Comparison of ENCODE assay signal across 8 mouse cellular contexts in the genomic region with DNA sequence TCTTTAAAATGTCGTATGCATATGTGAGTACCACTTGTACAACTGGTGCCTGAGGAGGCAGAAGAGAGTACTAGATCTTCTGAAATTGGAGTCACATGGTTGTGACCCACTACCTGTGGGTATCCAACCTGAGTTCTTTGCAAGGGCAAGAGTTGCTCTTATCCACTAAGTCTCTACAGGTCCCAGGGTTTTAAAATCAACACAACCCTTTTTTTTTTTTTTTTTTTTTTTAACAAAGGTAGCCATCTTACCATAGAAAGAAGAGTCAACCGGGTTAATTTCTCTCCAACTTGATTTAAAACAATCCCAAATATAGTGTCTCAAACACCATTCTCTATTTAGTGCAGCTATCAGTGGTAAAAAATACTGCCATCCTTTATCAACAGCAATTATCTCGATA. TPM values are rescaled to one million over a fixed set of nuclear protein-coding genes. Genes with fewer than 3 reads are reported as not detected.
DNase-seq lines count a peak whose midpoint lies in the region; ATAC-seq lines count a peak whose summit lies in the region.
"Had no signal": no experiment of that assay in that cellular context is flagged by ENCODE, and none has a peak within 500 bp of the region (broad histone marks: within the 10 kb centered on the region; RNA-seq: fewer than 3 reads in every experiment).

No protein-coding gene starts in this region.

- H3K9ac ChIP-seq in liver, embryonic 11.5 days (ENCODE audit: low read depth, low read length), result no peak overlapping the region
- H3K9ac ChIP-seq in forebrain, embryonic 16.5 days (replicated peaks; ENCODE audit: low read depth, low read length), result no peak overlapping the region
- no peak overlapping the region for H3K9ac ChIP-seq in limb, embryonic 12.5 days (replicated peaks)
- H3K9ac ChIP-seq in neural tube, embryonic 15.5 days (replicated peaks), result no peak overlapping the region

- peaks cover 6% of the 10 kb centered on the region for H3K4me1 ChIP-seq in liver, embryonic 11.5 days (replicated peaks; ENCODE audit: control insufficient read depth, insufficient read depth, low read length)
- H3K4me1 ChIP-seq in forebrain, embryonic 16.5 days (replicated peaks; ENCODE audit: control insufficient read depth, insufficient read depth, low read length), result peaks cover 6% of the 10 kb centered on the region
- H3K4me1 ChIP-seq in limb, embryonic 12.5 days (replicated peaks), result peaks cover 5% of the 10 kb centered on the region
- H3K4me1 ChIP-seq in neural tube, embryonic 15.5 days, result peaks cover 8% of the 10 kb centered on the region

- H3K4me2 ChIP-seq in liver, embryonic 11.5 days, result no peak overlapping the region; the same call in 1 of the 2 replicates
- no peak overlapping the region; the same call in 1 of the 2 replicates for H3K4me2 ChIP-seq in forebrain, embryonic 16.5 days (ENCODE audit: low read length)
- peak overlapping the region; percentile 71; the same call in 1 of the 2 replicates for H3K4me2 ChIP-seq in limb, embryonic 12.5 days
- peak overlapping the region; percentile 88 for H3K4me2 ChIP-seq in neural tube, embryonic 15.5 days

- H3K4me3 ChIP-seq in liver, embryonic 11.5 days (ENCODE audit: low read depth, low read length), result peak overlapping the region; percentile 69
- H3K4me3 ChIP-seq in forebrain, embryonic 16.5 days (replicated peaks; ENCODE audit: low read length), result peak overlapping the region; percentile 51
- peak overlapping the region; percentile 63 for H3K4me3 ChIP-seq in limb, embryonic 12.5 days (replicated peaks)
- H3K4me3 ChIP-seq in neural tube, embryonic 15.5 days (replicated peaks), result peak overlapping the region; percentile 74

- H3K27me3 ChIP-seq in liver, embryonic 11.5 days (replicated peaks; ENCODE audit: control insufficient read depth, insufficient read depth, low read length), result no peaks in the 10 kb centered on the region
- H3K27me3 ChIP-seq in forebrain, embryonic 16.5 days (replicated peaks; ENCODE audit: control insufficient read depth, insufficient read depth, low read length), result no peaks in the 10 kb centered on the region
- H3K27me3 ChIP-seq in limb, embryonic 12.5 days, result peaks cover 10% of the 10 kb centered on the region; the same call in 1 of the 2 replicates
- no peaks in the 10 kb centered on the region for H3K27me3 ChIP-seq in neural tube, embryonic 15.5 days (replicated peaks)

- H3K9me3 ChIP-seq in liver, embryonic 11.5 days (ENCODE audit: control insufficient read depth, low read length), result no peaks in the 10 kb centered on the region
- no peaks in the 10 kb centered on the region for H3K9me3 ChIP-seq in forebrain, embryonic 16.5 days (ENCODE audit: control insufficient read depth, low read length)
- H3K9me3 ChIP-seq in limb, embryonic 12.5 days, result no peaks in the 10 kb centered on the region
- H3K9me3 ChIP-seq in neural tube, embryonic 15.5 days (replicated peaks), result no peaks in the 10 kb centered on the region

- no peak overlapping the region for H3K27ac ChIP-seq in liver, embryonic 11.5 days (ENCODE audit: low read depth, low read length)
- no peak overlapping the region for H3K27ac ChIP-seq in forebrain, embryonic 16.5 days (ENCODE audit: low read length)
- H3K27ac ChIP-seq in limb, embryonic 12.5 days, result peak overlapping the region; percentile 86; the same call in 1 of the 2 replicates
- 0 out of 2 replicates have a peak overlapping the region, but pooled peaks have one; percentile 87 for H3K27ac ChIP-seq in neural tube, embryonic 15.5 days (replicated peaks)

- WGBS in liver, embryonic 11.5 days, result 67% methylated on average over 3 of the region's 3 CpGs
- whole genome bisulfite sequencing in forebrain, embryonic 16.5 days, result 75% methylated on average over 3 of the region's 3 CpGs
- 73% methylated on average over 3 of the region's 3 CpGs for WGBS in limb, embryonic 12.5 days
- 76% methylated on average over 3 of the region's 3 CpGs for WGBS in neural tube, embryonic 15.5 days

- H3K36me3 ChIP-seq in liver, embryonic 11.5 days (ENCODE audit: control insufficient read depth, insufficient read depth, low read length), result no peaks in the 10 kb centered on the region
- no peaks in the 10 kb centered on the region for H3K36me3 ChIP-seq in forebrain, embryonic 16.5 days (ENCODE audit: control insufficient read depth, insufficient read depth)
- no peaks in the 10 kb centered on the region for H3K36me3 ChIP-seq in limb, embryonic 12.5 days
- no peaks in the 10 kb centered on the region for H3K36me3 ChIP-seq in neural tube, embryonic 15.5 days

- no peak for DNase-seq in liver, embryonic 11.5 days (ENCODE audit: low spot score)
- no peak for DNase-seq in liver
- no peak for DNase-seq in layer of hippocampus, postnatal 10 days (ENCODE audit: low spot score in 2 of 2)
- DNase-seq in urinary bladder, postnatal 10 days (ENCODE audit: low spot score), result no peak

- ATAC-seq in liver, embryonic 11.5 days (replicated peaks; ENCODE audit: low FRiP score), result no peak
- ATAC-seq in forebrain, embryonic 16.5 days, result no peak
- ATAC-seq in limb, embryonic 12.5 days (ENCODE audit: insufficient number of reproducible peaks, insufficient read depth, low FRiP score, low TSS enrichment, low read depth), result 0 out of 2 replicates have a peak, but pooled peaks have one; percentile 12
- ATAC-seq in neural tube, embryonic 15.5 days (ENCODE audit: low FRiP score), result peak; percentile 6; the same call in 1 of the 2 replicates

RNA-seq across cellular contexts. Expression of a gene that starts 0.5 kb away (rescaled TPM):
- polyA plus RNA-seq in liver, embryonic 11.5 days (2014; fragmentation: Nextera tagmentation; extraction: Ambion mirVana), result 8.1 and 8.5 TPM in 2 replicates
- 5.2 and 5.6 TPM in 2 replicates for polyA plus RNA-seq in forebrain, embryonic 16.5 days (2015; fragmentation: Nextera tagmentation; extraction: Ambion mirVana)
- polyA plus RNA-seq in limb, embryonic 12.5 days (2016; fragmentation: Nextera tagmentation; extraction: Ambion mirVana), result 8.6 and 10.1 TPM in 2 replicates
- 2.9 and 3.9 TPM in 2 replicates for polyA plus RNA-seq in neural tube, embryonic 15.5 days (2015; fragmentation: Nextera tagmentation; extraction: Ambion mirVana)
- total RNA-seq in layer of hippocampus, postnatal 10 days (2021), result 1 to 10 TPM; 3.6 to 3.7 TPM

RNA-seq across cellular contexts. Expression of a gene that starts 40.2 kb away (rescaled TPM):
- not detected in 2 replicates for polyA plus RNA-seq in liver, embryonic 11.5 days (2014; fragmentation: Nextera tagmentation; extraction: Ambion mirVana)
- not detected in 2 replicates for polyA plus RNA-seq in forebrain, embryonic 16.5 days (2015; fragmentation: Nextera tagmentation; extraction: Ambion mirVana)
- 0.24 TPM in 1 of 2 replicates, not detected in the other for polyA plus RNA-seq in limb, embryonic 12.5 days (2016; fragmentation: Nextera tagmentation; extraction: Ambion mirVana)
- polyA plus RNA-seq in neural tube, embryonic 15.5 days (2015; fragmentation: Nextera tagmentation; extraction: Ambion mirVana), result not detected in 2 replicates
- not detected for total RNA-seq in layer of hippocampus, postnatal 10 days (2021)
- total RNA-seq: gastrocnemius, postnatal 4 days had no signal

RNA-seq across cellular contexts. Expression of a gene that starts 55.1 kb away (rescaled TPM):
- 3.9 and 4.4 TPM in 2 replicates for polyA plus RNA-seq in liver, embryonic 11.5 days (2014; fragmentation: Nextera tagmentation; extraction: Ambion mirVana)
- 2.8 and 6.0 TPM in 2 replicates for polyA plus RNA-seq in forebrain, embryonic 16.5 days (2015; fragmentation: Nextera tagmentation; extraction: Ambion mirVana)
- polyA plus RNA-seq in limb, embryonic 12.5 days (2016; fragmentation: Nextera tagmentation; extraction: Ambion mirVana), result 4.7 and 5.6 TPM in 2 replicates
- polyA plus RNA-seq in neural tube, embryonic 15.5 days (2015; fragmentation: Nextera tagmentation; extraction: Ambion mirVana), result 4.5 and 31.5 TPM in 2 replicates
- 10 to 100 TPM in 1 of 2 experiments, 1 to 10 TPM in 1; 9.1 to 10.1 TPM for total RNA-seq in layer of hippocampus, postnatal 10 days (2021)

Comparison
In these comparisons a context has a peak if more than half of its experiments do, and no peak if none do; other contexts are left out.
1. ATAC-seq: peak in limb, embryonic 12.5 days (single experiment) and neural tube, embryonic 15.5 days (single experiment); none in liver, embryonic 11.5 days (single experiment) and forebrain, embryonic 16.5 days (single experiment).
2. H3K27ac ChIP-seq: peak in limb, embryonic 12.5 days (single experiment) and neural tube, embryonic 15.5 days (single experiment); none in liver, embryonic 11.5 days (single experiment) and forebrain, embryonic 16.5 days (single experiment).
3. H3K4me2 ChIP-seq: peak in limb, embryonic 12.5 days (single experiment) and neural tube, embryonic 15.5 days (single experiment); none in liver, embryonic 11.5 days (single experiment) and forebrain, embryonic 16.5 days (single experiment).
4. Peak in every context shown above with its lines, with median percentiles within 50 percentile points of each other: H3K4me3 ChIP-seq.